Mouse (Mus musculus): ENCODE measurements around the gene Rbmx2. TPM values are rescaled to one million over a fixed set of nuclear protein-coding genes. Genes with fewer than 3 reads are reported as not detected.

Gene Rbmx2
- polyA plus RNA-seq, 1 experiment from 2014 or later: 27.6 TPM

DNA sequence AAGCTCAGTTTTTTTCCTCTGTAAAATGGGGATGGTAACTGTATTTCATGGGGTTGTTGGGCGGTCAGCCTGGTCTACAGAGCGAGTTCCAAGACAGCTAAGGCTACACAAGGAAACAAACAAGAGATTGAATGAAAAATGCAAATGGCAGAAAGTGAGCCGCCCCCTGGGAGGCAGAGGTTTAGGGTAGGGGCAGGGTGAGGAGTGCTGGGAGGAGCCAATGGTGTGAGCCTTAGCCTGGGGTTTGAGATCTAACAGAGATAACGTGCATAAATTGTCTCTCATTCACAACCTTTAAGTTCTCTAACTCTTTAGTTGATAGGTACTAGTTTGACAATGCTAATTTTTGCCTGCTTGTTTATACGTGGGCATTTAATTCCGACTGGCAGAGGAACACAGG is 344 bp upstream of the Rbmx2 start:
- Histone ChIP-seq H3K9me3 (ENCODE audit: low read depth, low read length) (no peaks in the 10 kb centered on the region), H3K4me3 (ENCODE audit: low read depth, low read length) (peak overlapping the region; percentile 57), H3K27me3 (ENCODE audit: insufficient read depth, low read length) (no peaks in the 10 kb centered on the region), H3K9ac (no peak overlapping the region), H3K4me2 (peak overlapping the region; percentile 60), H3K36me3 (ENCODE audit: insufficient read depth) (peaks cover 11% of the 10 kb centered on the region; the same call in 1 of the 2 replicates), H3K27ac (ENCODE audit: low read depth) (no peak overlapping the region), H3K4me1 (ENCODE audit: insufficient read depth) (no peaks in the 10 kb centered on the region)
- TF ChIP-seq CTCF (IDR thresholded peaks at IDR 0.05; ENCODE audit: low read depth): no peak
- WGBS: 11% methylated on average over 6 of the region's 6 CpGs
- DNase-seq (no peak), ATAC-seq (ENCODE audit: insufficient read depth) (peak; percentile 85)

DNA sequence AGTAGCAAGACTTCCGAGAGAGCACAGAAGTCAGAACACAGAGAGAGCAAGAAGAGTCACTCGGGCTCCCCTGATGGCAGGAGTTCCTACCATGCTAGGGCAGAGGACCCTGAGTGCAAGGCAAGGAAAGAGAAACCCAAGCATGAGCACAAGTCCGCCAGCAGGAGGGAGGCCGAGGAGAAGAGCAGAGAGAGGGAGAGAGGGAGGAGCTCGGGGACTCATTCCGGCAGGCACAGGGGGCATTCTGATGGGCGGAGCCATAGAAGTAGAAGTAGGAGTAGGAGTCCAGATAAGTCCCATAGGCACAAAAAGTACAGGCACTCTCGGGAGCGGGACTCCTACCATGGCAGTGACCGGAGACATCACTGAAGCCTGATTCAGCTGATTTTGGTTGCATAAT is 14.9 kb downstream of the Rbmx2 start:
- ATAC-seq (ENCODE audit: insufficient read depth) (no peak), DNase-seq (no peak)
- H3K36me3 ChIP-seq (ENCODE audit: insufficient read depth): peaks cover 12% of the 10 kb centered on the region; the same call in 1 of the 2 replicates
- H3K4me2 ChIP-seq: no peak overlapping the region
- no peak overlapping the region for H3K9ac ChIP-seq
- no peaks in the 10 kb centered on the region for H3K27me3 ChIP-seq (ENCODE audit: insufficient read depth, low read length)
- no peak for TF ChIP-seq CTCF (IDR thresholded peaks at IDR 0.05; ENCODE audit: low read depth)
- no peaks in the 10 kb centered on the region for H3K4me1 ChIP-seq (ENCODE audit: insufficient read depth)
- H3K4me3 ChIP-seq (ENCODE audit: low read depth, low read length): no peak overlapping the region
- WGBS: 87% methylated on average over 10 of the region's 10 CpGs
- H3K27ac ChIP-seq (ENCODE audit: low read depth): no peak overlapping the region
- no peaks in the 10 kb centered on the region for H3K9me3 ChIP-seq (ENCODE audit: low read depth, low read length)

DNA sequence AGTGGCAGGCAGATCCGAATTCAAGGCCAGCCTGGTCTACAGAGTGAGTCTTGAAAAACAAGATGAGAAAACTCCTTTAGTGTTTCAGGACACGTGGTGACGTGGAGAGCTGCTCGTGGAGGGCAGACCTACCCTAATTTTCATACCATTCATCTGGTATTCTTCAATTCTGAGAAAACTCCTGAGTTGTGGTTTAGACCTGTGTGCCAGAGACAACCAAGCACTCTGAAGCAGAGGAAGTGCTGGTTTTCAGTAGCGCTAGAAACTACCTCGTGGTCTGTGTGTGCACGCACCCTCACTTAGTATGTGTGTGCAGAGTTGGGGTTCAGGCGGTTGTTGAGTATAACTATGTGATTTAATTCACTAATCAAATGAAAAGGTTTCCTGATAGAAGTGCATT is 18.0 kb downstream of the Rbmx2 start:
- H3K9me3 ChIP-seq (ENCODE audit: low read depth, low read length): no peaks in the 10 kb centered on the region
- DNase-seq (no peak), ATAC-seq (ENCODE audit: insufficient read depth) (no peak)
- H3K9ac ChIP-seq: no peak overlapping the region
- no peak for TF ChIP-seq CTCF (IDR thresholded peaks at IDR 0.05; ENCODE audit: low read depth)
- H3K4me1 ChIP-seq (ENCODE audit: insufficient read depth): no peaks in the 10 kb centered on the region
- no peak overlapping the region for H3K4me2 ChIP-seq
- no peak overlapping the region for H3K27ac ChIP-seq (ENCODE audit: low read depth)
- 91% methylated on average over 8 of the region's 8 CpGs for WGBS
- no peaks in the 10 kb centered on the region for H3K27me3 ChIP-seq (ENCODE audit: insufficient read depth, low read length)
- H3K4me3 ChIP-seq (ENCODE audit: low read depth, low read length): no peak overlapping the region
- peaks cover 12% of the 10 kb centered on the region; the same call in 1 of the 2 replicates for H3K36me3 ChIP-seq (ENCODE audit: insufficient read depth)

DNA sequence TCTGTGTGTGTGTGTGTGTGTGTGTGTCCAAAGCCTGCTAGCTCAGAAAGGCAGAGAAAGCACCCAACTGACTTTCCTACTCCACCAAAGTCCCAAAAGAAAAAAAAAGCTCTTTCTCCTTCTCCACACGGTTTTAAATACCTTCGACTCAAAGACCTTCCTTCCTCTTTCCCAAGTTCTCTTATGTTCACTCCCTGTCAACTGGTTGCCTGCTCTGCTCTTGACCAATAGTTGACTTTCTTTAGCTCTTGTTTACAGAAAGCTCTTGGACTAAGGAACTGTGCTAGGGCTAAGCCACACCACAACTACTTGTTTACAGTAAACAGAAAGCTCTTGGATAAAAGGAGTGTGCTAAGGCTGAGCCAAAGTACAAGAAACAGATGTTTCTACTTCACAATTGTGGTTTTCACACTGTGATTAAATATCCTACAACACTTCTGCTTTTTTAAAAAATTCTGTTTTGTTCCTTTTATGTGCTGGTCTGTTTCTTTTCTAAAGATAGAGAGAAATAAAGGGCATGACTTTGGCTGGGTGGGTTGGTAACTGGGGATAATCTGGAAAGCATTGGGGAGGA is 60.0 kb downstream of the Rbmx2 start:
- 78% methylated on average over 2 of the region's 2 CpGs for WGBS
- Histone ChIP-seq H3K27ac (ENCODE audit: low read depth) (no peak overlapping the region), H3K36me3 (ENCODE audit: insufficient read depth) (no peaks in the 10 kb centered on the region), H3K27me3 (ENCODE audit: insufficient read depth, low read length) (no peaks in the 10 kb centered on the region), H3K9me3 (ENCODE audit: low read depth, low read length) (no peaks in the 10 kb centered on the region), H3K9ac (no peak overlapping the region), H3K4me1 (ENCODE audit: insufficient read depth) (no peaks in the 10 kb centered on the region), H3K4me2 (no peak overlapping the region), H3K4me3 (ENCODE audit: low read depth, low read length) (no peak overlapping the region)
- TF ChIP-seq CTCF (IDR thresholded peaks at IDR 0.05; ENCODE audit: low read depth): no peak
- ATAC-seq (ENCODE audit: insufficient read depth) (no peak), DNase-seq (no peak)

Other genes starting within 250 kb of the Rbmx2 start
- 9.6 and 10.5 TPM in 2 replicates for gene Elf4, start 231.9 kb upstream of the Rbmx2 start, polyA plus RNA-seq (2014; fragmentation: Nextera tagmentation; extraction: Ambion mirVana)
- 58.2 and 68.0 TPM in 2 replicates for gene Aifm1, start 181.4 kb upstream of the Rbmx2 start, polyA plus RNA-seq (2014; fragmentation: Nextera tagmentation; extraction: Ambion mirVana)
- 1.7 and 1.9 TPM in 2 replicates for gene Rab33a, start 175.7 kb upstream of the Rbmx2 start, polyA plus RNA-seq (2014; fragmentation: Nextera tagmentation; extraction: Ambion mirVana)
- 16.3 and 16.4 TPM in 2 replicates for gene Zfp280c, start 100.5 kb upstream of the Rbmx2 start, polyA plus RNA-seq (2014; fragmentation: Nextera tagmentation; extraction: Ambion mirVana)
- gene Slc25a14, start 71.6 kb upstream of the Rbmx2 start, polyA plus RNA-seq (2014; fragmentation: Nextera tagmentation; extraction: Ambion mirVana): 11.3 and 14.1 TPM in 2 replicates
- not detected in 2 replicates for gene Gpr119, start 20.5 kb upstream of the Rbmx2 start, polyA plus RNA-seq (2014; fragmentation: Nextera tagmentation; extraction: Ambion mirVana)
- gene Gm595, start 182.7 kb downstream of the Rbmx2 start, polyA plus RNA-seq (2014; fragmentation: Nextera tagmentation; extraction: Ambion mirVana): not detected in 2 replicates

All from lung, embryonic 14.5 days (tissue).